Mouse (Mus musculus) embryonic facial prominence, embryonic 14.5 days (tissue): Measurements from ENCODE around the gene Atp6v1a. TPM values are rescaled to one million over a fixed set of nuclear protein-coding genes. Genes with fewer than 3 reads are reported as not detected.

Experiments used
- polyA plus RNA-seq: library from polyadenylated mRNA; unstranded; fragments of >200 nt; fragmentation: Nextera tagmentation; extraction: Ambion mirVana; gene quantifications from 2 replicates; pipeline ENCODE4 v1.2.1, GENCODE M21; 2014

The Atp6v1a gene
- polyA plus RNA-seq, 1 experiment from 2014 or later: 76.2 TPM

Other genes starting within 250 kb of the Atp6v1a start
- 10.0 and 11.9 TPM in 2 replicates for gene Ccdc191, start 249.9 kb downstream of the Atp6v1a start, polyA plus RNA-seq
- 28.3 and 34.1 TPM in 2 replicates for gene Qtrt2, start 212.9 kb downstream of the Atp6v1a start, polyA plus RNA-seq
- gene Zdhhc23, start 159.9 kb downstream of the Atp6v1a start, polyA plus RNA-seq: 0.71 and 1.2 TPM in 2 replicates
- 7.7 and 8.2 TPM in 2 replicates for gene Gramd1c, start 76.4 kb downstream of the Atp6v1a start, polyA plus RNA-seq
- gene Naa50, start 125 bp upstream of the Atp6v1a start, polyA plus RNA-seq: 88.8 and 92.1 TPM in 2 replicates
- 4.7 and 5.5 TPM in 2 replicates for gene Usf3, start 33.5 kb upstream of the Atp6v1a start, polyA plus RNA-seq
- 2.0 and 2.1 TPM in 2 replicates for gene Sidt1, start 193.5 kb upstream of the Atp6v1a start, polyA plus RNA-seq
- gene Spice1, start 207.4 kb upstream of the Atp6v1a start, polyA plus RNA-seq: 28.8 and 29.2 TPM in 2 replicates